In the genomic region with DNA sequence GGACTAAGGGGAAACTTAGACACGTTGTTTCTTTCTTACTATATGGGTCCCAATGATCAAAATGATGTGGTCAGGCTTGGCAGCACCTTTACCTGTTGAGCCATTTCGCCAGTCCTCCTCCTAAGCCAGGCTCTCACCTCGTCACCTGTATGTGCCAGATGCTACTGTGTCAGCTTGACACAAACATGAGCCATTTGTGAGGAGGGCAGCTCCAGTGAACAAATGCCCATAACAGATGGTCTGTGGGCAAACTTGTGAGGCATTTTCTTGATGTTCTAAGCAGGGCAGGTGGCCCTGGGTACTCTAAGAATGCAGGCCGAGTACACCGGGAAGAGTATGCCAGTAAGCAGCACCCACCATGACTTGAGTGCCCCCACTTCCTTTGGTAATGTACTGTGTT, we compare ENCODE assay signal across 22 mouse cellular contexts. TPM values are rescaled to one million over a fixed set of nuclear protein-coding genes. Genes with fewer than 3 reads are reported as not detected.
DNase-seq lines count a peak whose midpoint lies in the region; ATAC-seq and TF ChIP-seq lines count a peak whose summit lies in the region.
"Had no signal": no experiment of that assay in that cellular context is flagged by ENCODE, and none has a peak within 500 bp of the region (broad histone marks: within the 10 kb centered on the region; RNA-seq: fewer than 3 reads in every experiment).

No protein-coding gene starts in this region.

- 89% methylated on average over 5 of the region's 5 CpGs for WGBS in embryonic facial prominence, embryonic 15.5 days
- WGBS in embryonic facial prominence, embryonic 10.5 days, result 84% methylated on average over 5 of the region's 5 CpGs
- 84% methylated on average over 5 of the region's 5 CpGs for WGBS in hindbrain, embryonic 16.5 days
- 88% methylated on average over 5 of the region's 5 CpGs for WGBS in hindbrain, embryonic 11.5 days

- no peaks in the 10 kb centered on the region for H3K4me1 ChIP-seq in embryonic facial prominence, embryonic 15.5 days
- H3K4me1 ChIP-seq in embryonic facial prominence, embryonic 10.5 days, result no peaks in the 10 kb centered on the region
- H3K4me1 ChIP-seq in hindbrain, embryonic 16.5 days (ENCODE audit: control insufficient read depth, insufficient read depth, low read depth, low read length), result peaks cover 2% of the 10 kb centered on the region; the same call in 1 of the 2 replicates
- H3K4me1 ChIP-seq in hindbrain, embryonic 11.5 days (replicated peaks; ENCODE audit: control insufficient read depth, insufficient read depth, low read length), result no peaks in the 10 kb centered on the region
- H3K4me1 ChIP-seq: limb, embryonic 10.5 days; midbrain, embryonic 12.5 days; neural tube, embryonic 12.5 days had no signal

- H3K4me2 ChIP-seq in embryonic facial prominence, embryonic 15.5 days (replicated peaks), result no peak overlapping the region
- H3K4me2 ChIP-seq in hindbrain, embryonic 16.5 days (ENCODE audit: low read length), result no peak overlapping the region
- no peak overlapping the region for H3K4me2 ChIP-seq in hindbrain, embryonic 11.5 days (replicated peaks; ENCODE audit: low read depth, low read length)
- H3K4me2 ChIP-seq in myocyte (ENCODE audit: low read depth), result no peak overlapping the region
- H3K4me2 ChIP-seq: heart, embryonic 11.5 days; midbrain, embryonic 12.5 days; neural tube, embryonic 12.5 days had no signal

- peaks cover 61% of the 10 kb centered on the region for H3K79me2 ChIP-seq in myocyte (ENCODE audit: control insufficient read depth, insufficient read depth)

- no peak overlapping the region for H3K4me3 ChIP-seq in embryonic facial prominence, embryonic 15.5 days (replicated peaks)
- H3K4me3 ChIP-seq in embryonic facial prominence, embryonic 10.5 days, result no peak overlapping the region
- H3K4me3 ChIP-seq in hindbrain, embryonic 16.5 days (ENCODE audit: low read length), result no peak overlapping the region
- H3K4me3 ChIP-seq in hindbrain, embryonic 11.5 days (ENCODE audit: low read depth, low read length), result no peak overlapping the region
- no peak overlapping the region for H3K4me3 ChIP-seq in myocyte
- H3K4me3 ChIP-seq: left cerebral cortex, adult 2 months; limb, embryonic 10.5 days; midbrain, embryonic 12.5 days; neural tube, embryonic 12.5 days had no signal

- no peak for TF ChIP-seq POLR2A in myocyte (IDR thresholded peaks at IDR 0.05; ENCODE audit: insufficient read length, low read depth)

- ATAC-seq in embryonic facial prominence, embryonic 15.5 days (ENCODE audit: insufficient number of reproducible peaks, low FRiP score, low TSS enrichment, low read depth), result 0 out of 2 replicates have a peak, but pooled peaks have one; percentile 7
- peak; percentile 38; the same call in 1 of the 2 replicates for ATAC-seq in hindbrain, embryonic 16.5 days
- no peak for ATAC-seq in hindbrain, embryonic 11.5 days (ENCODE audit: low FRiP score)
- ATAC-seq: liver, postnatal 0 days had no signal

- H3K27me3 ChIP-seq in embryonic facial prominence, embryonic 15.5 days, result no peaks in the 10 kb centered on the region
- H3K27me3 ChIP-seq in embryonic facial prominence, embryonic 10.5 days (replicated peaks; ENCODE audit: low read depth, poor library complexity, severe bottlenecking), result no peaks in the 10 kb centered on the region
- no peaks in the 10 kb centered on the region for H3K27me3 ChIP-seq in hindbrain, embryonic 16.5 days (replicated peaks; ENCODE audit: control insufficient read depth, insufficient read depth, low read length)
- H3K27me3 ChIP-seq in hindbrain, embryonic 11.5 days (ENCODE audit: control insufficient read depth, insufficient read depth, low read length), result no peaks in the 10 kb centered on the region
- H3K27me3 ChIP-seq in myocyte (ENCODE audit: control insufficient read depth, insufficient read depth, insufficient read length), result no peaks in the 10 kb centered on the region
- H3K27me3 ChIP-seq: CH12.LX; midbrain, embryonic 12.5 days; neural tube, embryonic 12.5 days had no signal

- H3K27ac ChIP-seq in embryonic facial prominence, embryonic 15.5 days (replicated peaks), result no peak overlapping the region
- no peak overlapping the region for H3K27ac ChIP-seq in embryonic facial prominence, embryonic 10.5 days (replicated peaks)
- H3K27ac ChIP-seq in hindbrain, embryonic 16.5 days (ENCODE audit: low read depth, low read length), result no peak overlapping the region
- H3K27ac ChIP-seq in hindbrain, embryonic 11.5 days (ENCODE audit: low read depth, low read length), result no peak overlapping the region
- H3K27ac ChIP-seq: left cerebral cortex, adult 2 months; limb, embryonic 10.5 days; midbrain, embryonic 12.5 days; neural tube, embryonic 12.5 days had no signal

- H3K9ac ChIP-seq in embryonic facial prominence, embryonic 15.5 days, result no peak overlapping the region
- H3K9ac ChIP-seq in hindbrain, embryonic 16.5 days (ENCODE audit: low read depth, low read length), result no peak overlapping the region
- no peak overlapping the region for H3K9ac ChIP-seq in hindbrain, embryonic 11.5 days (ENCODE audit: low read depth, low read length)
- H3K9ac ChIP-seq: liver, postnatal 0 days; midbrain, embryonic 12.5 days; neural tube, embryonic 12.5 days had no signal

- H3K9me3 ChIP-seq in embryonic facial prominence, embryonic 15.5 days (replicated peaks), result no peaks in the 10 kb centered on the region
- no peaks in the 10 kb centered on the region for H3K9me3 ChIP-seq in embryonic facial prominence, embryonic 10.5 days
- H3K9me3 ChIP-seq in hindbrain, embryonic 16.5 days (ENCODE audit: control insufficient read depth, low read length), result no peaks in the 10 kb centered on the region
- no peaks in the 10 kb centered on the region for H3K9me3 ChIP-seq in hindbrain, embryonic 11.5 days (ENCODE audit: control insufficient read depth, low read length)
- H3K9me3 ChIP-seq: limb, embryonic 10.5 days; midbrain, embryonic 12.5 days; neural tube, embryonic 12.5 days had no signal

- H3ac ChIP-seq in myocyte (ENCODE audit: control insufficient read depth, insufficient read length), result no peak overlapping the region

- H3K36me3 ChIP-seq in embryonic facial prominence, embryonic 15.5 days, result no peaks in the 10 kb centered on the region
- no peaks in the 10 kb centered on the region for H3K36me3 ChIP-seq in embryonic facial prominence, embryonic 10.5 days (replicated peaks)
- H3K36me3 ChIP-seq in hindbrain, embryonic 16.5 days (ENCODE audit: control insufficient read depth, insufficient read depth, low read length), result no peaks in the 10 kb centered on the region
- H3K36me3 ChIP-seq in hindbrain, embryonic 11.5 days (ENCODE audit: control insufficient read depth, insufficient read depth, low read length), result no peaks in the 10 kb centered on the region
- H3K36me3 ChIP-seq in myocyte (ENCODE audit: control insufficient read depth, insufficient read depth), result no peaks in the 10 kb centered on the region
- H3K36me3 ChIP-seq: limb, embryonic 10.5 days; midbrain, embryonic 12.5 days; neural tube, embryonic 12.5 days had no signal

- no peak for DNase-seq in embryonic facial prominence, embryonic 10.5 days (ENCODE audit: low spot score)
- no peak for DNase-seq in hindbrain, embryonic 11.5 days (ENCODE audit: low spot score)
- DNase-seq in cerebellum, adult 8-10 months, result peak; percentile 45
- no peak for DNase-seq in right cerebral cortex, postnatal 36 days (ENCODE audit: low spot score in 2 of 2)
- DNase-seq in right cerebral cortex, postnatal 14 days, result no peak
- DNase-seq: adrenal gland, postnatal 36 days; kidney, adult 9 months; kidney, postnatal 25 days; liver, postnatal 0 days; lung, postnatal 10 days; right cerebral cortex, adult 18-20 months; spleen, adult 18-20 months; thymus, postnatal 36 days had no signal

TF ChIP-seq in myocyte, 11 proteins besides CTCF, POLR2A, EP300 and RAD21:
- TF ChIP-seq POLR2AphosphoS2 (IDR thresholded peaks at IDR 0.05; ENCODE audit: insufficient read length, low read depth) (no peak), MYOD1 (IDR thresholded peaks at IDR 0.05; ENCODE audit: control insufficient read depth in 1 of 3, insufficient read length in 2 of 3, low read depth in 2 of 3) (peak in 2 of 3 experiments; percentile 11 to 56), TCF3 (IDR thresholded peaks at IDR 0.05; ENCODE audit: insufficient read length, low read depth) (peak; percentile 61), MYOG (IDR thresholded peaks at IDR 0.05; ENCODE audit: control insufficient read depth in 1 of 3, insufficient read depth in 1 of 3, insufficient read length in 2 of 3, low read depth in 2 of 3) (peak in 1 of 3 experiments; percentile 78)

RNA-seq across cellular contexts. Expression of gene Tcte2, which starts 20.3 kb away (rescaled TPM):
- 4.6 and 6.3 TPM in 2 replicates for polyA plus RNA-seq in embryonic facial prominence, embryonic 15.5 days (2015; fragmentation: Nextera tagmentation; extraction: Ambion mirVana)
- 2.8 and 3.3 TPM in 2 replicates for polyA plus RNA-seq in embryonic facial prominence, embryonic 10.5 days (2016; fragmentation: Nextera tagmentation; extraction: Ambion mirVana)
- polyA plus RNA-seq in hindbrain, embryonic 16.5 days (2015; fragmentation: Nextera tagmentation; extraction: Ambion mirVana), result 14.9 and 16.8 TPM in 2 replicates
- polyA plus RNA-seq in hindbrain, embryonic 11.5 days (2014; fragmentation: Nextera tagmentation; extraction: Ambion mirVana), result 9.1 and 16.8 TPM in 2 replicates
- polyA plus RNA-seq in myocyte (2012; fragmentation: generic; extraction: Trizol), result 0.97 TPM

RNA-seq across cellular contexts. Expression of gene Afdn, which starts 21.6 kb away (rescaled TPM):
- polyA plus RNA-seq in embryonic facial prominence, embryonic 15.5 days (2015; fragmentation: Nextera tagmentation; extraction: Ambion mirVana), result 81.2 and 87.3 TPM in 2 replicates
- polyA plus RNA-seq in embryonic facial prominence, embryonic 10.5 days (2016; fragmentation: Nextera tagmentation; extraction: Ambion mirVana), result 61.0 and 64.8 TPM in 2 replicates
- 78.5 and 92.3 TPM in 2 replicates for polyA plus RNA-seq in hindbrain, embryonic 16.5 days (2015; fragmentation: Nextera tagmentation; extraction: Ambion mirVana)
- polyA plus RNA-seq in hindbrain, embryonic 11.5 days (2014; fragmentation: Nextera tagmentation; extraction: Ambion mirVana), result 108 and 123 TPM in 2 replicates
- 22.1 TPM for polyA plus RNA-seq in myocyte (2012; fragmentation: generic; extraction: Trizol)
